Mouse (Mus musculus): Measurements from ENCODE around the gene Tekt2.

- TF ChIP-seq POLR2A (IDR thresholded peaks at IDR 0.05; ENCODE audit: borderline replicate concordance, extremely low read depth, low read depth, low read length), result no peak
- TF ChIP-seq CTCF (IDR thresholded peaks at IDR 0.05; ENCODE audit: insufficient read depth, low read length), result no peak
These were observed 35.2 kb downstream of the Tekt2 start for GRCm38 (mm10) chr4:126290314-126290713.
